Mouse (Mus musculus) retina, adult 2 months (tissue): ENCODE results near the gene Tet2.

Experiments used
- DNase-seq: peaks from one replicate; pipeline ENCODE4 v3.0.0-alpha.2; 2012; ENCODE audit warnings: low read depth, low spot score

The Tet2 gene

GRCm38 (mm10) chr3:133518116-133518515 lies 26.8 kb downstream of the Tet2 start:
- no peak for DNase-seq

- DNase-seq: no peak
Observed at GRCm38 (mm10) chr3:133517406-133517805, 27.5 kb downstream of the Tet2 start.

DNA sequence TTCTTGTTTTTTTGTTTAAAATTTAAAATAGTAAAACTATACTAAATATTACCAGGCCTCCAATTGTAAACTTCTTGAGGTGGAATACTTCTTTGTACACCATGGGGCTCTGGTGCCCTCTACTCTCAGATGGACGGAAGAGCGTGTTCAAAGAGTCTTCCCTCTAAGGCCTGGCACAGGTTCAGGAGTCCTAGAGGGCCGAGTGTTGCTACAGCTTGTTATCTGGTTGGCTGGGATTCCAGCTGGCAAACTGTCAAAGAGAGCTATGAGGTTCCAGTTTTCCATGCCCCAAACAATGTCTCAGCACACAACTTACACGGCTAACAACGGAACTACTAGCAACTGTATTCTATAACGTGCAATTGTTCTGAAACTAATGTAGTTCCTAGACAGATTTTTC lies 28.8 kb downstream of the Tet2 start:
- DNase-seq: no peak

GRCm38 (mm10) chr3:133515204-133515969 lies 29.6 kb downstream of the Tet2 start:
- no peak for DNase-seq

DNA sequence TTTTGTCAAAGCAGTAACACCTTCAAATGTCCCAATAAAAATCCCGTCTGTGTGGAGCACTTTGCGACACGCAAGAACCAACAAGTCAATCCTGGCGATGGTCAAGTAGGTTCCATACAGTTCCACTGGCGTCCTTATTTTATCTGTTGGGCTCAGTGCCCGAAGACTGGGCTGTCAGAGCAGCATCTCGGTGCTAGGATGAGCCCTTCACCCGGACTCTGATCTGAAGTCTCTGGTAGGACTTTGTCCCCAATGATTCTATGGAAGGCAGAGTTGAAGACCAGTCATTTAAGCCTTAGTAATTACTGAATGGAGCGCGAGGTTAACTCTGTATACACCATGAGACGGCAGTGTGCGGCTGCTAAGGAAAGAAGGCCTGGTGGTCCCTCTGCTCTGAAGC lies 30.6 kb downstream of the Tet2 start:
- no peak for DNase-seq

DNA sequence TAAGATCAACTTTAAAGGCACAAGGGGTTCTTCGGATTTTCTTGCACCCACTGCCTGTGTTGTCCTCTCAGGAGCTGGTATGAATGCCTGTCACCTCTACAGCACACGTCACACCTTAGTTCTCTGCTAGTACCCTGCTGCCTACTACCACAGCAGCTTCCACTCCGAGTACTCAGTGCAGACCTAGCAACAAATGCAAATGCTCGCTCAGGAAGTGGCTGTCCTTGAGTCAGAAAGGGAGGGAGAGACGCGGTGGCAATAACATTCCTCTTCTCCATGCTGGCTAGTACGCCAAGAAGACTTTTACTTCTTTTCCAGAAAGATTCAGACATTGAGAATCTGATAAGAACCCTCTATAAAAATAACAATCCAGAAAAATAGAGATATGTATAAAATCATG lies 31.5 kb downstream of the Tet2 start:
- no peak for DNase-seq

- no peak for DNase-seq
Observed at GRCm38 (mm10) chr3:133510368-133510767, 34.6 kb downstream of the Tet2 start.

DNA sequence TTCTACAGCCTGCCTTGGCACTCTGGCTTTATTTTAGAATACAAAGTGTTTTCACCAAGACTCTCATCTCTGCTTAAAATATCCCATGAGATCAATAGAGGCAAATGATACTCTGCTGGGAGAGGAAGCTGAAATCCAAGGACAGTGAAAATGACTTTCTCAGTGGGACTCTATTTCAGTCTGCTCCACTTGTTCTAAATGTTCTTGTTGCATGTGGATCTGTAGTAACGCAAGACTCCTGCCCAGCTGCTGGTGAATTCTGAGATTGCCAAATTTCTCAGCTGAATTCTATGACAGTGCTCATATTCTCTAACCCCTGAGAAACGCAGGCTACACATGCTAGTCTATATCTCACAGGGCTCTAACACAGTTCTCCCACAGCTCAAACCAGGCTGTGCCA lies 35.1 kb downstream of the Tet2 start:
- DNase-seq: no peak

- no peak for DNase-seq
Observed at GRCm38 (mm10) chr3:133508881-133509280, 36.1 kb downstream of the Tet2 start.

- no peak for DNase-seq
Observed at GRCm38 (mm10) chr3:133506289-133506954, 38.5 kb downstream of the Tet2 start.

- DNase-seq: no peak
Observed at GRCm38 (mm10) chr3:133496953-133497352, 48.0 kb downstream of the Tet2 start.

- DNase-seq: no peak
Observed at GRCm38 (mm10) chr3:133491370-133491769, 53.6 kb downstream of the Tet2 start.

GRCm38 (mm10) chr3:133488022-133488725 lies 56.8 kb downstream of the Tet2 start:
- no peak for DNase-seq

DNA sequence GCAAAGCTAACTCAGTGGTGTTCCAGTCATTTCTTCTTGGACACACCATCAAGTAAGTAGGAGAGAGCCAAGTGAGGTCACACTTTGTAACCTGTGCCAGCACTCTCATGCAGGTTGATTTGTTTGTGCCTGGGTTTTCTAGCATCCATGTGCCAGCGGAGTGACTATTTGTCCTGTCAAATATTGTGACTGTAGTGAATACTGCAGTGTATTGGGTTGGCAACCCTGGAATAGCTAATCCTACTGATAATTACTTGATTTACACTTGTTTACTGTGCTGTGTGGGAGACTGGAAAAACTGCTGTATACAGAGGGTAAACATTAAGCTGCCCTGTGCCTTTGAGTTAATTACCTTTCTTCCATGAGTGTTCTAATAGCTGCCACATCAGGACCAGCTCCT lies 62.1 kb downstream of the Tet2 start:
- DNase-seq: no peak

- no peak for DNase-seq
Observed at GRCm38 (mm10) chr3:133478987-133479386, 66.0 kb downstream of the Tet2 start.

- no peak for DNase-seq
Observed at GRCm38 (mm10) chr3:133473781-133474180, 71.2 kb downstream of the Tet2 start.

- no peak for DNase-seq
Observed at GRCm38 (mm10) chr3:133471101-133471500, 73.8 kb downstream of the Tet2 start.

- DNase-seq: no peak
Observed at GRCm38 (mm10) chr3:133468883-133469282, 76.1 kb downstream of the Tet2 start.

- no peak for DNase-seq
Observed at GRCm38 (mm10) chr3:133463233-133463632, 81.7 kb downstream of the Tet2 start.

DNA sequence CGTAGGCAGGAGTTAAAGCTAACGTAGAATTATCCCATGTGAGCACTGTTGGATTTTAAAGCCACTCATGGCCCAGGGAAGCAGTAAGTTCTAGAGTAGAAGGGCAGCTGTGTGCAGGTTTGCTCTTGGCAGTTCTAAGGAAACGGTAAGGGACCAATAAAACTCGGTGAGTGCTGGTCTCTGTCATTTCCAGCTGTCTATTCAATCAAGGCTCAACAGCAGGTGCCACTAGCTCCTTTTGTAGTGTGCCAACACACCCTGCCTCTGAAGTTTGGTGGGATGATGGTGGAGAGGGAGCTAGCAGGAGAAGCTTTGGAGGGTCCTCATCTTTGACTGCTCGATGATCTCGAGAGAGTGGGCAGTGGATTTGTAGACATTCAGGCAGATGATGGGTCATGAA lies 82.5 kb downstream of the Tet2 start:
- no peak for DNase-seq

- no peak for DNase-seq
Observed at GRCm38 (mm10) chr3:133462059-133462458, 82.9 kb downstream of the Tet2 start.

GRCm38 (mm10) chr3:133459174-133459573 lies 85.8 kb downstream of the Tet2 start:
- DNase-seq: no peak

GRCm38 (mm10) chr3:133453896-133454295 lies 91.0 kb downstream of the Tet2 start:
- DNase-seq: no peak
